Mouse (Mus musculus) forebrain, embryonic 13.5 days (tissue): ENCODE results near the gene Vdac2. TPM values are rescaled to one million over a fixed set of nuclear protein-coding genes. Genes with fewer than 3 reads are reported as not detected.

Experiments used
- ATAC-seq: fragments of 200-750 bp; cut with Nextera tagmentation; 2 replicates; pipeline ENCODE4 v1.8.0; 2017
- H3K27ac ChIP-seq: fragments of 300-500 bp; sonication (generic); 2 replicates; pipeline ENCODE4 v1.5.1; 2015; ENCODE audit warnings: inconsistent platforms, mild to moderate bottlenecking, moderate library complexity
- H3K27me3 ChIP-seq: fragments of 300-500 bp; sonication (generic); 2 replicates; pipeline ENCODE4 v1.6.1; 2015; ENCODE audit warnings: mild to moderate bottlenecking, inconsistent platforms
- H3K36me3 ChIP-seq: fragments of 300-500 bp; sonication (generic); 2 replicates; pipeline ENCODE4 v1.6.1; 2015; ENCODE audit warnings: mild to moderate bottlenecking, inconsistent platforms; ENCODE audit not compliant: poor library complexity, severe bottlenecking
- H3K4me1 ChIP-seq: fragments of 300-500 bp; sonication (generic); 2 replicates; pipeline ENCODE4 v1.6.1; 2015; ENCODE audit warnings: inconsistent platforms
- H3K4me2 ChIP-seq: fragments of 300-500 bp; sonication (generic); 2 replicates; pipeline ENCODE4 v1.6.1; 2015; ENCODE audit warnings: inconsistent platforms, mild to moderate bottlenecking, moderate library complexity
- H3K4me3 ChIP-seq: fragments of 300-500 bp; sonication (generic); 2 replicates; pipeline ENCODE4 v1.5.1; 2015; ENCODE audit warnings: mild to moderate bottlenecking, inconsistent platforms
- H3K9ac ChIP-seq: fragments of 300-500 bp; sonication (generic); 2 replicates; pipeline ENCODE4 v1.6.1; 2015; ENCODE audit warnings: mild to moderate bottlenecking, inconsistent platforms
- H3K9me3 ChIP-seq: fragments of 300-500 bp; sonication (generic); replicated peaks from 2 replicates; pipeline ENCODE4 v1.6.1; 2016; ENCODE audit warnings: inconsistent platforms
- WGBS: fragments of 180-500 bp; shearing (Covaris S2); methylation state at CpG from one replicate; pipeline ENCODE4 v1.1.7; 2015; 5-methylcytosine and 5-hydroxymethylcytosine counted together
- polyA plus RNA-seq: library from polyadenylated mRNA; unstranded; fragments of >200 nt; fragmentation: Nextera tagmentation; extraction: Ambion mirVana; gene quantifications from 2 replicates; pipeline ENCODE4 v1.2.1, GENCODE M21; 2015

Gene Vdac2
- polyA plus RNA-seq, 1 experiment from 2014 or later, result 261 TPM

- 91% methylated on average over 7 of the region's 7 CpGs for WGBS
- no peaks in the 10 kb centered on the region for H3K27me3 ChIP-seq
- no peak overlapping the region for H3K27ac ChIP-seq
- H3K4me3 ChIP-seq, result no peak overlapping the region
- no peak for ATAC-seq
- no peaks in the 10 kb centered on the region for H3K36me3 ChIP-seq
- no peaks in the 10 kb centered on the region for H3K4me1 ChIP-seq
- H3K4me2 ChIP-seq, result no peak overlapping the region
- no peak overlapping the region for H3K9ac ChIP-seq
- no peaks in the 10 kb centered on the region for H3K9me3 ChIP-seq
Measured at GRCm38 (mm10) chr14:21866816-21867215, 41.8 kb downstream of the Vdac2 start.

DNA sequence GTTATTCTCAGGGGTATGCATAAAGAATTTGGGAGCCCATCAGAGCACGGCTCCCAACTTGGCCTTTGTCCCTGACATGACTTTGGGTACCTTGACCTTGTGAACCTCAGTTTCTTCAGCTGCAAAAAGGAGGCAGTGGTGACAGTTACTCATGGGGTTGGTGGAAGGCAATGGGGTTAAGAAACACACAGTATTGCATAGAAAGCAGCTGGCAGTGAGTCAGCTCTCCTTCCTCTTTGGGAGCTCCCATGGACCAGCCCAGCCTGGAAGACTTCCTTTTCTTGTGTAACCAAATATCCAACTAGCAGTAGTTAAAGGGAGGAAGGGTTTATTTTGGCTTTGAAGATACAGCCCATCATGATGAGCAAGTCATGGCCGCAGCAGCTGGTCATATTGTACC lies 65.4 kb downstream of the Vdac2 start:
- Histone ChIP-seq H3K9me3 (no peaks in the 10 kb centered on the region), H3K27ac (no peak overlapping the region), H3K4me3 (no peak overlapping the region), H3K4me2 (no peak overlapping the region), H3K4me1 (no peaks in the 10 kb centered on the region), H3K36me3 (no peaks in the 10 kb centered on the region), H3K27me3 (no peaks in the 10 kb centered on the region), H3K9ac (no peak overlapping the region)
- ATAC-seq, result no peak
- 84% methylated on average over 2 of the region's 2 CpGs for WGBS

GRCm38 (mm10) chr14:21891581-21892340 lies 66.7 kb downstream of the Vdac2 start:
- no peak overlapping the region for H3K27ac ChIP-seq

GRCm38 (mm10) chr14:21892341-21892659 lies 67.3 kb downstream of the Vdac2 start:
- no peak overlapping the region for H3K9ac ChIP-seq
- ATAC-seq, result no peak
- H3K27ac ChIP-seq, result no peak overlapping the region
- H3K4me3 ChIP-seq, result no peak overlapping the region
- H3K4me1 ChIP-seq, result no peaks in the 10 kb centered on the region
- no peaks in the 10 kb centered on the region for H3K27me3 ChIP-seq
- H3K36me3 ChIP-seq, result no peaks in the 10 kb centered on the region
- no peaks in the 10 kb centered on the region for H3K9me3 ChIP-seq
- no peak overlapping the region for H3K4me2 ChIP-seq
- WGBS, result 91% methylated on average over 6 of the region's 6 CpGs

More at GRCm38 (mm10) chr14:21891581-21892340, 66.7 kb downstream of the Vdac2 start:
- ATAC-seq, result no peak
- H3K9ac ChIP-seq, result no peak overlapping the region
- no peaks in the 10 kb centered on the region for H3K4me1 ChIP-seq
- H3K4me2 ChIP-seq, result no peak overlapping the region
- H3K4me3 ChIP-seq, result no peak overlapping the region
- no peaks in the 10 kb centered on the region for H3K36me3 ChIP-seq
- no peaks in the 10 kb centered on the region for H3K9me3 ChIP-seq
- WGBS, result 48% methylated on average over 15 of the region's 15 CpGs
- H3K27me3 ChIP-seq, result no peaks in the 10 kb centered on the region

Other genes starting within 250 kb of the Vdac2 start
- not detected in 2 replicates for gene Dupd1, start 110.7 kb upstream of the Vdac2 start, polyA plus RNA-seq
- 17.8 and 18.3 TPM in 2 replicates for gene Samd8, start 74.7 kb upstream of the Vdac2 start, polyA plus RNA-seq
- not detected in 2 replicates for gene Dusp13, start 74.1 kb upstream of the Vdac2 start, polyA plus RNA-seq
- 17.5 and 19.9 TPM in 2 replicates for gene Comtd1, start 23.7 kb downstream of the Vdac2 start, polyA plus RNA-seq
- gene Zfp503, start 164.4 kb downstream of the Vdac2 start, polyA plus RNA-seq, result 6.1 and 7.7 TPM in 2 replicates
- gene Lrmda, start 194.5 kb downstream of the Vdac2 start, polyA plus RNA-seq, result not detected in 2 replicates